Mouse (Mus musculus) embryonic facial prominence, embryonic 13.5 days (tissue): ENCODE results near the gene Atn1. TPM values are rescaled to one million over a fixed set of nuclear protein-coding genes. Genes with fewer than 3 reads are reported as not detected.

Experiments
- ATAC-seq: fragments of 200-750 bp; cut with Nextera tagmentation; 2 replicates; pipeline ENCODE4 v1.8.0; 2017; ENCODE audit warnings: low read depth; ENCODE audit not compliant: insufficient number of reproducible peaks, insufficient read depth, low FRiP score, low TSS enrichment
- H3K27ac ChIP-seq: fragments of 300-500 bp; sonication (generic); 2 replicates; pipeline ENCODE4 v1.5.1; 2015; ENCODE audit warnings: moderate library complexity, mild to moderate bottlenecking, inconsistent platforms
- H3K27me3 ChIP-seq: fragments of 300-500 bp; sonication (generic); 2 replicates; pipeline ENCODE4 v1.6.1; 2015; ENCODE audit warnings: mild to moderate bottlenecking, inconsistent platforms
- H3K36me3 ChIP-seq: fragments of 300-500 bp; sonication (generic); 2 replicates; pipeline ENCODE4 v1.6.1; 2015; ENCODE audit warnings: mild to moderate bottlenecking, inconsistent platforms
- H3K4me1 ChIP-seq: fragments of 300-500 bp; sonication (generic); 2 replicates; pipeline ENCODE4 v1.6.1; 2015; ENCODE audit warnings: inconsistent platforms
- H3K4me2 ChIP-seq: fragments of 300-500 bp; sonication (generic); 2 replicates; pipeline ENCODE4 v1.6.1; 2015; ENCODE audit warnings: moderate library complexity, mild to moderate bottlenecking, inconsistent platforms
- H3K4me3 ChIP-seq: fragments of 300-500 bp; sonication (generic); 2 replicates; pipeline ENCODE4 v1.5.1; 2015; ENCODE audit warnings: mild to moderate bottlenecking, inconsistent platforms
- H3K9ac ChIP-seq: fragments of 300-500 bp; sonication (generic); 2 replicates; pipeline ENCODE4 v1.6.1; 2015; ENCODE audit warnings: mild to moderate bottlenecking, inconsistent platforms
- H3K9me3 ChIP-seq: fragments of 300-500 bp; sonication (generic); 2 replicates; pipeline ENCODE4 v1.6.1; 2016; ENCODE audit warnings: inconsistent platforms
- WGBS: fragments of 180-500 bp; shearing (Covaris S2); methylation state at CpG from one replicate; pipeline ENCODE4 v1.1.7; 2015; ENCODE audit warnings: mixed read lengths; 5-methylcytosine and 5-hydroxymethylcytosine counted together
- polyA plus RNA-seq: library from polyadenylated mRNA; unstranded; fragments of >200 nt; fragmentation: Nextera tagmentation; extraction: Ambion mirVana; gene quantifications from 2 replicates; pipeline ENCODE4 v1.2.1, GENCODE M21; 2015

The Atn1 gene
- polyA plus RNA-seq, 1 experiment from 2014 or later = 22.2 TPM

DNA sequence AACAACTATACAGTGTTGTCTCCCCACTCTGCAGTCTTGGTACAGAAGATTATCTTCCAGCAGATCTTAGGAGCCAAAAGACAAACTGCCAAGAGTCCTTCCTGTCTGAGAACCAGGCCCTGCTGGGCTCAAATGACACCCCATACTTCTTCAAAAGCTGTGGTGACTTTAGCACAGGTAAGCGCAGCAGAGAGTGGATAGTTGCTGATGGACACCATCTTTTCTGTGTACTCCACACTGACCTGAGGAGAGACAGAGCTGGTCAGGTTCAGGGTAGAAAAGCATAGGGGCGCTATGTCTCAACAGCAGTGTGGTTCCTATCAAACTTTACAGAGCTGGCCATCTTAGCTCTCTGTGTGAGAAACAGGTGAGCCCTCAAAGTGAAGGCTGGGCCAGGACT lies 51.9 kb downstream of the Atn1 start:
- H3K4me2 ChIP-seq = no peak overlapping the region
- no peak for ATAC-seq
- H3K4me1 ChIP-seq = peaks cover 9% of the 10 kb centered on the region
- no peak overlapping the region for H3K4me3 ChIP-seq
- no peaks in the 10 kb centered on the region for H3K9me3 ChIP-seq
- no peak overlapping the region for H3K27ac ChIP-seq
- H3K36me3 ChIP-seq = peaks cover 92% of the 10 kb centered on the region
- no peaks in the 10 kb centered on the region for H3K27me3 ChIP-seq
- peak overlapping the region; percentile 16; the same call in 1 of the 2 replicates for H3K9ac ChIP-seq
- WGBS = 91% methylated on average over 2 of the region's 2 CpGs

GRCm38 (mm10) chr6:124703789-124704188 lies 52.5 kb downstream of the Atn1 start:
- no peak for ATAC-seq
- no peak overlapping the region for H3K27ac ChIP-seq
- no peak overlapping the region for H3K4me2 ChIP-seq
- no peak overlapping the region for H3K4me3 ChIP-seq
- peaks cover 97% of the 10 kb centered on the region for H3K36me3 ChIP-seq
- H3K4me1 ChIP-seq = peaks cover 7% of the 10 kb centered on the region; the same call in 1 of the 2 replicates
- no peaks in the 10 kb centered on the region for H3K27me3 ChIP-seq
- no peaks in the 10 kb centered on the region for H3K9me3 ChIP-seq
- WGBS = 81% methylated on average over 7 of the region's 7 CpGs
- H3K9ac ChIP-seq = no peak overlapping the region

DNA sequence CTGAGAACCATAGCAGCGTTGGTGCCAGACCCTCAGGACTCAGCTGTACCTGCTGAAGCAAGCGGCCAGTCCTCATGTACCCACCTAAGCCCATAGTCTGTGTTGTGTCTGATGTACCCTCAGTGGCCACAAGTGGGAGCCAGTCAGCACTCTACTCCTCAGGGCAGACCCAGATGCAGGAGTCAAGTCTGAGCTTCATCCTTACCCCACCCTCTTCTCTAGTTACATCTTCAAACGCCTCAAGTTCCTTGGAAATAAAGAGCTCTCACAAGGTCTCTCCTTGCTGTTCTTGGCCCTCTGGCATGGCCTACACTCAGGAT lies 53.6 kb downstream of the Atn1 start:
- WGBS = 50% methylated on average over 3 of the region's 3 CpGs
- ATAC-seq = peak; percentile 67
- H3K9me3 ChIP-seq = no peaks in the 10 kb centered on the region
- no peak overlapping the region for H3K9ac ChIP-seq
- H3K27ac ChIP-seq = no peak overlapping the region
- peaks cover 7% of the 10 kb centered on the region; the same call in 1 of the 2 replicates for H3K4me1 ChIP-seq
- no peak overlapping the region for H3K4me2 ChIP-seq
- peaks cover 90% of the 10 kb centered on the region for H3K36me3 ChIP-seq
- H3K4me3 ChIP-seq = no peak overlapping the region
- no peaks in the 10 kb centered on the region for H3K27me3 ChIP-seq

GRCm38 (mm10) chr6:124702102-124702783 lies 54.1 kb downstream of the Atn1 start:
- peaks cover 86% of the 10 kb centered on the region for H3K36me3 ChIP-seq

GRCm38 (mm10) chr6:124701338-124701737 lies 55.0 kb downstream of the Atn1 start:
- H3K36me3 ChIP-seq = peaks cover 77% of the 10 kb centered on the region
- peaks cover 7% of the 10 kb centered on the region; the same call in 1 of the 2 replicates for H3K4me1 ChIP-seq
- ATAC-seq = no peak
- H3K4me3 ChIP-seq = no peak overlapping the region
- H3K27ac ChIP-seq = no peak overlapping the region
- WGBS = 78% methylated on average over 8 of the region's 8 CpGs
- no peak overlapping the region for H3K4me2 ChIP-seq
- H3K9me3 ChIP-seq = no peaks in the 10 kb centered on the region
- H3K9ac ChIP-seq = no peak overlapping the region
- no peaks in the 10 kb centered on the region for H3K27me3 ChIP-seq

More at GRCm38 (mm10) chr6:124702102-124702783, 54.1 kb downstream of the Atn1 start:
- Histone ChIP-seq H3K9me3 (no peaks in the 10 kb centered on the region), H3K9ac (no peak overlapping the region), H3K4me3 (no peak overlapping the region), H3K4me2 (no peak overlapping the region), H3K27ac (no peak overlapping the region), H3K27me3 (no peaks in the 10 kb centered on the region), H3K4me1 (peaks cover 7% of the 10 kb centered on the region; the same call in 1 of the 2 replicates)
- ATAC-seq = no peak
- 91% methylated on average over 17 of the region's 17 CpGs for WGBS

- Histone ChIP-seq H3K27ac (no peak overlapping the region), H3K36me3 (peaks cover 66% of the 10 kb centered on the region), H3K27me3 (no peaks in the 10 kb centered on the region), H3K9me3 (no peaks in the 10 kb centered on the region), H3K4me2 (no peak overlapping the region), H3K4me3 (no peak overlapping the region), H3K9ac (no peak overlapping the region), H3K4me1 (peaks cover 7% of the 10 kb centered on the region; the same call in 1 of the 2 replicates)
- 77% methylated on average over 11 of the region's 11 CpGs for WGBS
- ATAC-seq = no peak
Observed at GRCm38 (mm10) chr6:124699962-124700610, 56.2 kb downstream of the Atn1 start.

DNA sequence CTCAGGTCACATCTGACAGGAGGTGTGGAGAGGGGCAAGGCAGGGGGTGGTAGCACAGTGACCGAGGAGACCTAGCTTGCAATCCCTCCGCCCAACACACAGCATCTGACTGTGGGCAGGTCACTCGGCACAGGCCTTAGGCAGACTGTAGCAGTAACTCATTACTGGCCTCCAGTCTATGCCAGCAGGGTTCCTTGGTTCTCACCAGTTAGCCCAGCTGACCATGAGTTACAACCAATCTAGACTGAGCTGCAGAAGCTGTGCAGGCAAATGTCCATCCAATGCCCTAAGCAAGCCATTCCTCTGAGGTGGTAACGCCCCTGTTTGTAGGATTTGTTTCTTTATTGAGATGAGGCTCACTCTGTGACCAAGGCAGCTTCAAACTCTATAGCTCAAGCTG lies 57.0 kb downstream of the Atn1 start:
- peaks cover 59% of the 10 kb centered on the region for H3K36me3 ChIP-seq
- ATAC-seq = no peak
- 91% methylated on average over 4 of the region's 4 CpGs for WGBS

DNA sequence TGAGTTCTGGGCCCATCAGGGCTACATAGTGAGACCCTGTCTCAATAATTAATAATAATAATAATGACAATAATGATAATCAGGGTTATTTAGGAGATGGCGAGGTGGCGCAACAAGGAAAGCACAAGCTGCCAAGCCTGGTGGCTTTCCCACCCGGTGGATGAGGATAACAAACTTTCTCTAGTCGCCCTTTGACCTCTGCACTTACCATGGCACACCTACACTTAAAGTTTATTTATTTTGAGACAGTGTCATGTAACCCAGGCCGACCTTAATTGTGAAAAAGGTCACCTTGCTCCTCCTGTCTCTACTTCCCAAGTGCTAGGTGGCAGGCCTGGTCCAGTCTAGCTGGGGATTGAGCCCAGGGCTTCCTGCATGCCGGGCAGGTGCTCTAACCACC lies 57.6 kb downstream of the Atn1 start:
- no peak for ATAC-seq
- Histone ChIP-seq H3K36me3 (peaks cover 53% of the 10 kb centered on the region), H3K27ac (no peak overlapping the region), H3K9ac (no peak overlapping the region), H3K9me3 (no peaks in the 10 kb centered on the region), H3K4me2 (no peak overlapping the region), H3K4me1 (peaks cover 12% of the 10 kb centered on the region), H3K4me3 (no peak overlapping the region), H3K27me3 (no peaks in the 10 kb centered on the region)
- 84% methylated on average over 6 of the region's 6 CpGs for WGBS

More for the DNA sequence above, 57.0 kb downstream of the Atn1 start:
- no peak overlapping the region for H3K27ac ChIP-seq
- no peak overlapping the region for H3K4me2 ChIP-seq
- H3K4me1 ChIP-seq = peaks cover 7% of the 10 kb centered on the region
- H3K9me3 ChIP-seq = no peaks in the 10 kb centered on the region
- no peaks in the 10 kb centered on the region for H3K27me3 ChIP-seq
- no peak overlapping the region for H3K9ac ChIP-seq
- H3K4me3 ChIP-seq = no peak overlapping the region

DNA sequence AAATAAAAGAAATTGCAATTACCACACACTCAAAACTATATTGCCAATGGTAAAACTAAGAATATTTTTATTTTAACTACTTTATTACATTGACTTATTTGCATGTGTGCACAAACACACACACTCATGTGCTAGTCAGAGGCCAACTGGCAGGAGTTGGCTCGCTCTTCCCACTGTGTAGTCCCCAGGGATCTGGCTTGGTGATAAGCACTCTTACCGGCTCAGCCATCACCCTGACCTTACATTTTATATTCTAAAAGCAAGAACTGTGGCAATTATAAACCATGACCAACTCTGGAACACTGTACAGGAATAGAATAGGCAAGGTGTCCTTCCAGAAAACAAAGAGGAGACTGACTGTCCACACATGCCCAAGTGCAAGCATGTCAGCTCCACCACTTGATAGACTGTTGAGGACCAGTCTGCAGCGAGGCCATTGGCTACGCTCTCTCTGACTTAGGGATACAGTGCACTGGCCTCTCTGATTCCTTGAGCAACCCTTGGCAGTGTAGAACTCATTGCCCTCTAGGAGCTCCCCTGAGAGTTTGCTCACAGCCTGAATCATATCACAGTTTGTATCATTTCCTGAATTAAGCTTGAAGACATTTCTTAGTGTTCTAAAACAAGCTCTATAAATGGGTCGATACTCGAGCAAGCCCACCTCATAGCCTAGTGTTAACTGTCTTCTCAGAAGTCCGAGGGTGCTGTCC lies 59.7 kb downstream of the Atn1 start:
- H3K9ac ChIP-seq = no peak overlapping the region
- H3K27ac ChIP-seq = no peak overlapping the region
- ATAC-seq = no peak
- 89% methylated on average over 7 of the region's 7 CpGs for WGBS
- H3K36me3 ChIP-seq = peaks cover 31% of the 10 kb centered on the region
- no peaks in the 10 kb centered on the region for H3K27me3 ChIP-seq
- H3K4me1 ChIP-seq = peaks cover 4% of the 10 kb centered on the region; the same call in 1 of the 2 replicates
- no peak overlapping the region for H3K4me3 ChIP-seq
- H3K4me2 ChIP-seq = no peak overlapping the region
- H3K9me3 ChIP-seq = no peaks in the 10 kb centered on the region

DNA sequence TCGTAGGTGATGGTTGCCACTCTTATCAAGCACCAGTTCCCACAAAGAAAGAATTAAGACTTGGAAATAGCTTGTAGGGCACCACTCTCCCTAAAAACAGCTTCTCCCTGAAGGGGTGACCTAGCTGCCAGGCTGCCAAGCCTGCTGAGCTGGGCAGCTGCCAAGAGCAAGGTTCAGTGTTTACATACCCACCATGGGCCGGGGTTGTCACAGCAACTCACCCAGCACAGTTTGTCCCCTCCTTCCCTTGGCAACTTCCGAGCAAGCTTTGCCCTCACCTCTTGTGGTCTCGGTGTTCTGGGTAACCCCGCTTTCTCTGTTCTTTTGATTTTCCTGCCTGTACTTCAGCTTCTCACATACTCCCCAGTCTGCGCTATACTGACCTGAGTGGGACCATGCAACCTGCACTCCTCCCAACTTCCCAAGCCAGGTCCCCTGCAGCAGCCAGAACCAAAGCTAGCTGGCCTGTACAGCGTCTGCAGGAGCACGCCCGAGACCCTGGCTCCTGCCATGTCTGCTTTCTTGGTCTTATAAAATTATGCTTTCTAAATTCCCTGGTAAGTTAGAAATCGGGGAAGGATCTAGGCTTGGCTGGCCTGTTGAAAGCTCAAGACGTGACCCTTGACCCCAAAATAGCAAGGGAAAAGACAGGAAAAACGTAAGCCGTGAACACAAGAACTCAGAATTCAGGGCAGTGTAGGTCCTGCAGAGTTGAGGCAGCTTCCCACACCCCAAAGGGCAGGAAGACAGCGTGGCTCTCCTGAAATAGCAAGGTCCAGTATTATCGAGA lies 62.0 kb downstream of the Atn1 start:
- H3K27ac ChIP-seq = no peak overlapping the region
- no peaks in the 10 kb centered on the region for H3K27me3 ChIP-seq
- no peak overlapping the region for H3K4me3 ChIP-seq
- no peak overlapping the region for H3K4me2 ChIP-seq
- WGBS = 75% methylated on average over 15 of the region's 15 CpGs
- peaks cover 9% of the 10 kb centered on the region for H3K36me3 ChIP-seq
- no peak overlapping the region for H3K9ac ChIP-seq
- H3K4me1 ChIP-seq = peaks cover 4% of the 10 kb centered on the region; the same call in 1 of the 2 replicates
- no peaks in the 10 kb centered on the region for H3K9me3 ChIP-seq
- no peak; the same call in 1 of the 2 replicates for ATAC-seq

DNA sequence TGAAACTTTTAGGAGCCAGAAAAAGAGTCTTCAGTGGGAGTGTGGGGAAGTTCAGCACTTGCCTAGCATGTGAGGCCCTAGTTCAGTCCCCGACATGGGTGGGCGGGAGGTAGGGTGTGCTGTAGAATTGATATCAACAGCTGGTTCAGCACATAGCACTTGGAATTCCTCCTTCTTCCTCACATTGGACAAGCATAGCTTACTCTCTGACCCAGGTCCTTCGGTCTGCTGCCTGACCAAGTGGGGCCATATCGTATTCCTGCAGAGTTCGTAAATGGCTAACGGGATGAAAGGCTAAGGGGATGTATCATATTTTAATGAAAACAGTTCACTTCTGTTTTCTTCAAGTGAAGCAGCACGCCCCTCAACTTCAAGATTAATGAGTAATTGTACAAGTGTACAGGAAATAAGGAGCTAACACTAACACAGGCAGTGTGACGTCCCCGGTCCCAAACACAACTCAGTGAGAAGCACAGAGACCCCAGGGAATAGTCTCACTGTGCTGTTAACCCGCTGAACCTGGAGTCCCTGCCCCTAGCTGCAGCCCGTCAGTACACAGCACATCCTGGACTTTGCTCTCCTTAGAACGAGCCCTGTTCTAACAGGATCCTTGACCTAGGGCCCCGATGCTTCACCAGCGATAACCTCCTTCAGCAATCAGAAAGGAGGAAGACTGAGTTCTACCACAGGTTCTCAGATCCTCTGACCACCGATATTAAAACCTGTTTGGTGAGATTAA lies 62.9 kb downstream of the Atn1 start:
- no peak for ATAC-seq
- Histone ChIP-seq H3K4me2 (no peak overlapping the region), H3K4me1 (peaks cover 4% of the 10 kb centered on the region; the same call in 1 of the 2 replicates), H3K36me3 (no peaks in the 10 kb centered on the region), H3K9ac (no peak overlapping the region), H3K9me3 (no peaks in the 10 kb centered on the region), H3K27ac (no peak overlapping the region), H3K27me3 (no peaks in the 10 kb centered on the region), H3K4me3 (no peak overlapping the region)
- WGBS = 60% methylated on average over 15 of the region's 15 CpGs
